Mouse (Mus musculus): Measurements from ENCODE around the gene Abi3bp. TPM values are rescaled to one million over a fixed set of nuclear protein-coding genes. Genes with fewer than 3 reads are reported as not detected.

Gene Abi3bp
- 1 to 10 TPM in 1 of 2 experiments, under 1 TPM in 1; 0.92 to 1.3 TPM for total RNA-seq (2021)

- DNase-seq = peak; percentile 14 to 18
These were observed at the start of gene Abi3bp for GRCm38 (mm10) chr16:56477677-56478574. Abi3bp (plus strand) TSS chr16:56477878.

- DNase-seq = no peak
These were observed 42.1 kb upstream of the Abi3bp start for GRCm38 (mm10) chr16:56435293-56436185.

GRCm38 (mm10) chr16:56440243-56440642, 37.4 kb upstream of the Abi3bp start:
- DNase-seq = no peak

GRCm38 (mm10) chr16:56441113-56441512, 36.6 kb upstream of the Abi3bp start:
- DNase-seq = no peak

GRCm38 (mm10) chr16:56441658-56442344, 35.9 kb upstream of the Abi3bp start:
- DNase-seq = no peak

GRCm38 (mm10) chr16:56451482-56451881, 26.2 kb upstream of the Abi3bp start:
- no peak for DNase-seq

GRCm38 (mm10) chr16:56451923-56452322, 25.8 kb upstream of the Abi3bp start:
- DNase-seq = no peak

- no peak for DNase-seq
These were observed 19.5 kb upstream of the Abi3bp start for GRCm38 (mm10) chr16:56458052-56458754.

GRCm38 (mm10) chr16:56473160-56473559, 4.5 kb upstream of the Abi3bp start:
- DNase-seq = no peak

GRCm38 (mm10) chr16:56475676-56476075, 2.0 kb upstream of the Abi3bp start:
- DNase-seq = no peak

- no peak for DNase-seq
These were observed 1.0 kb downstream of the Abi3bp start for GRCm38 (mm10) chr16:56478575-56479191.

- no peak for DNase-seq
These were observed 5.8 kb downstream of the Abi3bp start for GRCm38 (mm10) chr16:56483466-56483865.

GRCm38 (mm10) chr16:56486461-56486860, 8.8 kb downstream of the Abi3bp start:
- DNase-seq = no peak

- no peak for DNase-seq
These were observed 13.2 kb downstream of the Abi3bp start for GRCm38 (mm10) chr16:56490861-56491260.

GRCm38 (mm10) chr16:56495266-56495665, 17.6 kb downstream of the Abi3bp start:
- no peak for DNase-seq

GRCm38 (mm10) chr16:56496743-56497142, 19.1 kb downstream of the Abi3bp start:
- DNase-seq = no peak

- DNase-seq = no peak
These were observed 21.0 kb downstream of the Abi3bp start for GRCm38 (mm10) chr16:56498680-56499079.

GRCm38 (mm10) chr16:56500441-56500840, 22.8 kb downstream of the Abi3bp start:
- DNase-seq = no peak

GRCm38 (mm10) chr16:56501101-56501500, 23.4 kb downstream of the Abi3bp start:
- no peak for DNase-seq

GRCm38 (mm10) chr16:56501513-56501912, 23.8 kb downstream of the Abi3bp start:
- no peak for DNase-seq

GRCm38 (mm10) chr16:56502134-56502533, 24.5 kb downstream of the Abi3bp start:
- DNase-seq = no peak
